Mouse (Mus musculus) bone marrow macrophage, adult 2 months (primary cell): ENCODE measurements around the gene H2-Oa.

Experiments used
- CTCF ChIP-seq: IDR thresholded peaks from 2 replicates; pipeline ENCODE4 v1.5.1; 2012; ENCODE audit warnings: low read depth, mild to moderate bottlenecking, low read length, moderate library complexity
- POLR2A ChIP-seq: IDR thresholded peaks from 2 replicates; pipeline ENCODE4 v1.6.1; 2012; ENCODE audit warnings: mild to moderate bottlenecking, low read depth, low read length, borderline replicate concordance

DNA sequence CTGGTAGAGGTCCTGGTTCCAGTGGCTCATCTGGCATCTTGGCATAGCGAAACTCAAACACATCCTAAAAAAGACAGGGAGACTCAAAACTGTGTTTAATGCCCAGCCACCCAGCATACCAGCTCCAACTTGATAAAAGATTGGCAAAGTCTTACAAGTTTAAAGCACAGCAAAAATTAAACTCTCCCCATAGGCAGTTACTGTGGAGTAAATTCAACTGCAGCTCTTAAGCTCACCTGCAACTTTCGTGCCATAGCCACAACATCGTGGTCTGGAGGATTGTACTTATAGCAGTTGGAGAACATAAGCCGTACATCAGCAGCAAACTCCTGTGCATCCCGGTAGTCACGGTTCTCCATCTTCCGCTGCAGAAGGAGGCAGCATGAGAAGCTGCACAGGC is 22.0 kb downstream of the H2-Oa start:
- TF ChIP-seq POLR2A (no peak), CTCF (no peak)
